Mouse (Mus musculus) hindbrain, embryonic 10.5 days (tissue): ENCODE data around the gene Lat2. TPM values are rescaled to one million over a fixed set of nuclear protein-coding genes. Genes with fewer than 3 reads are reported as not detected.
"Not testable (repeated sequence)": the region's sequence is repeated elsewhere in the genome, so short reads cannot be mapped to it uniquely, and the experiment has no call there.

Experiments used
- DNase-seq: peaks from one replicate; pipeline ENCODE4 v3.0.0-alpha.2; 2017; ENCODE audit warnings: low spot score
- H3K27ac ChIP-seq: fragments of 300-500 bp; sonication (generic); 2 replicates; pipeline ENCODE4 v1.5.1; 2016; ENCODE audit warnings: mild to moderate bottlenecking, moderate library complexity
- H3K27me3 ChIP-seq: fragments of 300-500 bp; sonication (generic); 2 replicates; pipeline ENCODE4 v1.6.1; 2016; ENCODE audit warnings: mild to moderate bottlenecking; ENCODE audit not compliant: poor library complexity, insufficient read depth, severe bottlenecking
- H3K36me3 ChIP-seq: fragments of 300-500 bp; sonication (generic); 2 replicates; pipeline ENCODE4 v1.6.1; 2016; ENCODE audit warnings: mild to moderate bottlenecking, moderate library complexity
- H3K4me1 ChIP-seq: fragments of 300-500 bp; sonication (generic); replicated peaks from 2 replicates; pipeline ENCODE4 v1.6.1; 2016; ENCODE audit warnings: mild to moderate bottlenecking
- H3K4me3 ChIP-seq: fragments of 300-500 bp; sonication (generic); 2 replicates; pipeline ENCODE4 v1.5.1; 2016; ENCODE audit warnings: mild to moderate bottlenecking, moderate library complexity
- H3K9me3 ChIP-seq: fragments of 300-500 bp; sonication (generic); 2 replicates; pipeline ENCODE4 v1.6.1; 2016; ENCODE audit warnings: mild to moderate bottlenecking, moderate library complexity
- WGBS: fragments of 180-500 bp; shearing (Covaris S2); methylation state at CpG from one replicate; pipeline ENCODE4 v1.1.7; 2016; 5-methylcytosine and 5-hydroxymethylcytosine counted together
- polyA plus RNA-seq: library from polyadenylated mRNA; unstranded; fragments of >200 nt; fragmentation: Nextera tagmentation; extraction: Ambion mirVana; gene quantifications from 2 replicates; pipeline ENCODE4 v1.2.1, GENCODE M21; 2016

Gene Lat2
- 4.3 and 4.7 TPM in 2 replicates for polyA plus RNA-seq

DNA sequence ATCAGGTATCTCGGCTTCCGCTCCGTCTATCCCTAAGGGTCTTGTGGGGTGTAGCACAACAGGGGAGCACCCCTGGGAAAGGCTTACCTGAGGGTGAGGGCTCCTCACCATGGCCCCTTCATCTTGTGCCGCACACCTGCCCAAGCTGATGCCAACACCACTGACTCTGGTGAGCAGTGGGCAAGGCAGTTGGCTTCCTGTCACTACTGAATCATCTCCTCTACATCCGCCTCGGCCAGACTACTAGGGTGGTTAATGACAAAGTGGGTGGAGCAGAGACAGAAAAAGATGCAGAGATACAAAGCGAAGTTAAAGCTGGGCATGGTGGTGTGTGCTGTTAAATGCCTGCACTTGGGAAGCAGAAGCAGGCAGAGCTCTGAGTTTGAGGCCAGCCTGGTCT lies at the start of gene Lat2:
Gene Lat2, minus strand, starts transcription at position 224 of the 400 bp plus-strand sequence.
- no peak within 1 kb of the TSS for H3K27ac ChIP-seq
- H3K27me3 ChIP-seq: no peaks in the 10 kb centered on the region

DNA sequence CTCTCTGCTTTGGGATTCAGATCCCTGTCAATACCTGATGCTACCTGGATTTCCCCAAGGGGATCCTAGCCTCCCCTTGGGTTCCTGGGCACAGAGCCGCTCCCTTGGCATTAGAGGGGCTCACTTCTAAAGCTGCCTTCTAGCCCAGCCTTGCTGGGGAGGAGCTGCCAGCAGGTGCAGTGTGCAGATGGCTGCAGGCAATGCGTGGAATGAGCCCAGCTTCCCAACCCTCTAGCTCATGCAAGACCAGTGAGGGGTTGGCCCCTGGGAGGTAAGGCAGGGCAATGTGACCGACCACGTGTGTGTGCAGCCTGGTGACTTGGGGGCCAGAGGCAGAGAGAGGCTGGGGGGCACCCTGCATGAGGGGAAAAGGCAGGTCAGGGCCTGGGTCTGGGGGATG lies 41.9 kb upstream of the Lat2 start:
- H3K27me3 ChIP-seq: no peaks in the 10 kb centered on the region
- peaks cover 12% of the 10 kb centered on the region for H3K4me1 ChIP-seq
- peak overlapping the region; percentile 66 for H3K27ac ChIP-seq
- no peak overlapping the region for H3K4me3 ChIP-seq
- H3K36me3 ChIP-seq: peaks cover 53% of the 10 kb centered on the region
- DNase-seq: no peak
- H3K9me3 ChIP-seq: no peaks in the 10 kb centered on the region
- 75% methylated on average over 4 of the region's 4 CpGs for WGBS

More for the DNA sequence above, at the start of gene Lat2:
- H3K36me3 ChIP-seq: peaks cover 57% of the 10 kb centered on the region
- DNase-seq: no peak
- H3K4me3 ChIP-seq: no peak within 1 kb of the TSS
- H3K4me1 ChIP-seq: peaks cover 12% of the 10 kb centered on the region
- no peaks in the 10 kb centered on the region for H3K9me3 ChIP-seq
- WGBS: 88% methylated on average over 7 of the region's 7 CpGs

DNA sequence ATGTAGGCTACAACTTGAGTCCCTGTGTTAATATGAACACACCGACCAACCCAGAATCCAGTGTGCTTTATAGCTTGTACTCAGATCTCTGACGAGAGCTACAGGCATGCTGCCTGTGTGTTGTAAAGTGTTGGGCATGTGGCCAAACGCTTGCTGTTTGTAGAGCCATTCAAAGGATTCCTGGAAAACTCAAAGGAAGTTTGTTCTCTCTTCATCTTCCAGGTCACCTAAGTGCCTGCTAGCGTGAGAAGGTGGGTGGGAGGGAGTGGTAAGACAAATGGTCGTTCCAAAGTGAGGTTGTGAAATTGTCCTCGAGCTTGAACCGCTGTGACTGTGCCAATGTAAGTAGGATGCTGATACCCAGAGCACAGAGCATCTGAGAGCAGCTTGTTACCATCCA lies 37.2 kb upstream of the Lat2 start:
- H3K27ac ChIP-seq: no peak overlapping the region
- WGBS: 80% methylated on average over 7 of the region's 7 CpGs
- H3K4me3 ChIP-seq: no peak overlapping the region
- H3K27me3 ChIP-seq: no peaks in the 10 kb centered on the region
- H3K4me1 ChIP-seq: peaks cover 10% of the 10 kb centered on the region
- no peak for DNase-seq
- no peaks in the 10 kb centered on the region for H3K9me3 ChIP-seq
- peaks cover 8% of the 10 kb centered on the region for H3K36me3 ChIP-seq

DNA sequence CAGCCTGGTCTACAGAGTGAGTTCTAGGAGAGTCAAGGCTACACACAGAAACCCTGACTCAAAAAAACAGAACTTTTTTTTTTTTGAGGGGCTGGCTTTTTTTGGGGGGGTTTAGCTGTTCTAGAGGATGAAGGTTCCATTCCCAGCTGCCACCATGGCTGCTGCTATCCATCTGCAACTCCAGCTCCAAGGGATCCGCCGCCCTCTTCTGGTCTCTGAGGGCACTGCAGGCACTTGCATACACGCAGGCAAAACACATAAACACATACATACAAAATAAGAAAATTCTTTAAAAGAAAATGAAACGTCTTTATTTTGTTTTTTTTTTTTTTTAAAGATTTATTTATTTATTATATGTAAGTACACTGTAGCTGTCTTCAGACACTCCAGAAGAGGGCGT lies 36.1 kb upstream of the Lat2 start:
- Histone ChIP-seq H3K27me3 (no peaks in the 10 kb centered on the region), H3K4me1 (no peaks in the 10 kb centered on the region), H3K4me3 (no peak overlapping the region), H3K9me3 (no peaks in the 10 kb centered on the region), H3K36me3 (no peaks in the 10 kb centered on the region), H3K27ac (no peak overlapping the region)
- WGBS: 49% methylated on average over 5 of the region's 5 CpGs
- DNase-seq: peak; percentile 40

DNA sequence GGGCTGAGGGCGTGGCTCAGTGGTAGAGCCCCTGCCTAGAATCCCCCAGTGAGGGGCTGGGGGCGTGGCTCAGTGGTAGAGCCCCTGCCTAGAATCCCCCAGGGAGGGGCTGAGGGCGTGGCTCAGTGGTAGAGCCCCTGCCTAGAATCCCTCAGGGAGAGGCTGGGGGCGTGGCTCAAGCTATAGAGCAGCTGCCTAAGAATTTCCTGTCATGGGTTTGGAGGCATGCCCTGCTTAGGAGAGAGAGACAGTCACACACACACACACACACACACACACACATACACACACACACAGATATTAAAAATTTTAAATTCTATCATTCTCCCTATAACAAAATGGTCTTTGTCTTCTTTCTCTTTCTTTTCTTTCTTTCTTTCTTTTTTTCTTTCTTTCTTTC lies 34.2 kb upstream of the Lat2 start:
- DNase-seq, H3K36me3 ChIP-seq, H3K27me3 ChIP-seq, H3K4me3 ChIP-seq, H3K4me1 ChIP-seq, H3K27ac ChIP-seq, H3K9me3 ChIP-seq: not testable (repeated sequence)
- 74% methylated on average over 4 of the region's 4 CpGs for WGBS

DNA sequence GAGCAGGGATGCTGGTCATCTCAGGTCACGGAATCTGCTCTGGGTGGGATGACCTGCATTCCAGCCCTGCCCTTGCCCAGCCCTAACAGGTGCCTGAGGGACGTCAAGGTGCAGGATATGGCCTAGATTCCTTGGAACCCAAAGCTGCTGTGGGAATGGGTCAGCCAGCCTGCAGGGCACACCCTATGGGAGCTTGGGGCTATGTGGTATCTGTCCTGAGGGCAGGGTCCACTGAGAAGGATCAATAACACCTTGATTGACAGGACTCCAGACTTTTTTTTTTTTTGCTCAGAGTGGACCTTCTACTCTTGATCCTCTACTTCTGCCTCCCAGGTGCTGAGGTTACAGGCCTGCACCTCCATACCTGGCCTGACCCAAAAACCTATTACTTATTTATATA lies 32.6 kb upstream of the Lat2 start:
- Histone ChIP-seq H3K27me3 (no peaks in the 10 kb centered on the region), H3K27ac (no peak overlapping the region), H3K9me3 (no peaks in the 10 kb centered on the region), H3K4me3 (no peak overlapping the region), H3K36me3 (no peaks in the 10 kb centered on the region), H3K4me1 (no peaks in the 10 kb centered on the region)
- 72% methylated on average over 2 of the region's 2 CpGs for WGBS
- DNase-seq: no peak

DNA sequence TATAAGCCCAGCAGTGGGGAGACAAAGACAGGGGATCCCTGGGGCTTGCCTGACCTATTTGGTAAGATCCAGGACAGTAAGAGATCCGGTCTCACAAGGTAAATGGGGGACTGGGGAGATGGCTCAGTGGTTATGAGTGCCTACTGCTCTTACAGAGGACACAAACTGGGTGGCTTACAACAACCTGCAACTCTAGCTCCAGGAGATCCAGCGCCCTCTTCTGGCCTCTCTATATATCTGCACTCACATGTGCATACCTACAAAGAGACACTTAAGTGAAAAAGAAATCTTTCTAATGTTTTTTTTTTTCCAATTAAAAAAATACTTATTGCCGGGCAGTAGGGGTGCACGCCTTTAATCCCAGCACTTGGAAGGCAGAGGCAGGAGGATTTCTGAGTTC lies 31.6 kb upstream of the Lat2 start:
- no peaks in the 10 kb centered on the region for H3K9me3 ChIP-seq
- DNase-seq: no peak
- WGBS: 78% methylated on average over 4 of the region's 4 CpGs

DNA sequence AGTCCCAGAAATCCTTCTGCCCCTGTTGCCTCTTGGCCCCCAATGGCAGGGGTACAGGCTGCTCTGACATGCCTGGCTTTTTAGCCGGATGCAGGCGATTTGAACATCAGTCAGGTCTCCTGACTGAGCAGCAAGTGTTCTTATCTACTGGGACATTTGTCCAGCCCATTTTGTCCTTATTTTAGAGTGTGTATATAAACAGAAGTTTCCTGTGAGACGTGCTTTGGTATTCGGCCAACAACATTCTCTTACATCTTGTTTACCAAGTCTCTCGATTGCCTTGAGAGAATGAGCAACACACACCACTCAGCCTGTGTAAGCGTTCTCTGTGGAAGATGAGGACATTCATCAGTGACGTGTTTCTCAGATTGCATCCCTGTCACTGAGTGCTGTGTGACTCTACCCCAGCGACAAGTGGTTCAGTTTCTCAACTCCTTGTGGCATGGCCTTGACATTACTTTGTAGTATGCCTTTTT lies 29.9 kb upstream of the Lat2 start:
- WGBS: 85% methylated on average over 8 of the region's 8 CpGs

More for the DNA sequence above, 31.6 kb upstream of the Lat2 start:
- no peaks in the 10 kb centered on the region for H3K4me1 ChIP-seq
- H3K4me3 ChIP-seq: no peak overlapping the region
- no peaks in the 10 kb centered on the region for H3K27me3 ChIP-seq
- H3K36me3 ChIP-seq: no peaks in the 10 kb centered on the region
- no peak overlapping the region for H3K27ac ChIP-seq

DNA sequence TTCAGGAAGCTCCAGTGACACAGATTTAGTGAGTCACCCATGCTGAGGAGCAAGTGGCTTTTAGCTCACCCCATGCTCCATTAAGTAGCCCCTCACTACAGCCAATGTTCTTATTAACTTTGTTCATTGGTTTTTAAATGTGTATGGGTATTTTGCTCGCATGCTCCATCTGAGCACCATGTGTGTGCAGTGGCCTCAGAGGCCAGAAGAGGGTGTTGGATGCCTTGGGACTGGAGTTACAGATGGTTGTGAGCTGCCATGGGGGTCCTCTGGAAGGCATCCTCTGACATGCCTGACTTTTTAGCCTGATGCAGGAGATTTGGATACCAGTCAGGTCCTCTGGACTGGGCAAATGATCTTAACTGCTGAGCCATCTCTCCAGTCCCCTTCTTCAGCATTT lies 29.3 kb upstream of the Lat2 start:
- H3K4me3 ChIP-seq: no peak overlapping the region
- WGBS: 83% methylated on average over 1 of the region's 1 CpGs
- H3K4me1 ChIP-seq: peaks cover 7% of the 10 kb centered on the region; the same call in 1 of the 2 replicates
- DNase-seq: no peak
- no peak overlapping the region for H3K27ac ChIP-seq
- no peaks in the 10 kb centered on the region for H3K27me3 ChIP-seq
- no peaks in the 10 kb centered on the region for H3K36me3 ChIP-seq
- H3K9me3 ChIP-seq: no peaks in the 10 kb centered on the region

More for the DNA sequence above, 29.9 kb upstream of the Lat2 start:
- Histone ChIP-seq H3K4me3 (no peak overlapping the region), H3K9me3 (no peaks in the 10 kb centered on the region), H3K27ac (no peak overlapping the region), H3K4me1 (peaks cover 4% of the 10 kb centered on the region; the same call in 1 of the 2 replicates), H3K27me3 (no peaks in the 10 kb centered on the region), H3K36me3 (no peaks in the 10 kb centered on the region)
- no peak for DNase-seq

DNA sequence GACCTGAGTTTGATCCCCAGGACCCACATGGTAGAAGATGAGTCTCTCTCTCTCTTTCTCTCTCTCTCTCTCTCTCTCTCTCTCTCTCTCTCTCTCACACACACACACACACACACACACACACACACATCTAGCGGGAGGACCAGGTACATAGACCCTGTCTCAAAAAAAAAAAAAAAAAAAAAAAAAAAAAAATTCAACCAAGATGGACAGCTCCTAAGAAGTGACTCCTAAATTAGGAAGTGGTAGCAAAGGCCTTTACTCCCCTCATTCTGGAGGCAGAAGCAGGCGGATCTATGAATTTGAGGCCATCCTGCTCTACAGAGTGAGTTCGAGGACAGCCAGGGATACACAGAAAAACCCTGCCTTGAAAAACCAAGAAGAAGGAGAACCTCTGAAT lies 25.5 kb upstream of the Lat2 start:
- no peaks in the 10 kb centered on the region for H3K9me3 ChIP-seq
- peaks cover 23% of the 10 kb centered on the region for H3K36me3 ChIP-seq
- no peaks in the 10 kb centered on the region for H3K27me3 ChIP-seq
- H3K4me3 ChIP-seq: no peak overlapping the region
- WGBS: 92% methylated on average over 3 of the region's 3 CpGs
- DNase-seq: no peak
- H3K4me1 ChIP-seq: peaks cover 18% of the 10 kb centered on the region
- no peak overlapping the region for H3K27ac ChIP-seq

DNA sequence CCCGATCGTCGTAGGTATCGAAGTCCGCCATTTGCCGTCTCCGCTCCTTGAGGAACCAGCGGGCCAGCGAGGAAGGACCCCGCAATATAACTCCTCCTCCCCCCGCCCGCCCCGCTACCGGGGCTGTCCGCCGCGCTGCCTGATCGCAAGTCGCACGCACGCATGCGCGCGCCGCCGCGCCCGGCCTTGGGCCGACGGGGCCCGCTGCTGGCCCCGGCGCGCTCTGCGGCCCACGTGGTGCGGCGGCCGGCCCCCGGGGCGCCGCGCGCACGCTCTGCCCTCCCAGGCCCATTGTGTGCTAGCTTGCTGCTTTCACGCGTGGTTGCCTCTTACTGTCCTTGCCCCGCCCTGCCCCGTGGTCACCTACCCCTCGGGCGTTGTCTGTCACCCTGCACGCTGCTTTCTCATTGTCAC lies 24.5 kb upstream of the Lat2 start, which contains the start of gene Eif4h:
Gene Eif4h, minus strand, starts transcription at position 222 of the 414 bp plus-strand sequence.
- under 1% methylated on average over 52 of the region's 52 CpGs for WGBS
- DNase-seq: peak; percentile 96
- H3K36me3 ChIP-seq: peaks cover 34% of the 10 kb centered on the region

DNA sequence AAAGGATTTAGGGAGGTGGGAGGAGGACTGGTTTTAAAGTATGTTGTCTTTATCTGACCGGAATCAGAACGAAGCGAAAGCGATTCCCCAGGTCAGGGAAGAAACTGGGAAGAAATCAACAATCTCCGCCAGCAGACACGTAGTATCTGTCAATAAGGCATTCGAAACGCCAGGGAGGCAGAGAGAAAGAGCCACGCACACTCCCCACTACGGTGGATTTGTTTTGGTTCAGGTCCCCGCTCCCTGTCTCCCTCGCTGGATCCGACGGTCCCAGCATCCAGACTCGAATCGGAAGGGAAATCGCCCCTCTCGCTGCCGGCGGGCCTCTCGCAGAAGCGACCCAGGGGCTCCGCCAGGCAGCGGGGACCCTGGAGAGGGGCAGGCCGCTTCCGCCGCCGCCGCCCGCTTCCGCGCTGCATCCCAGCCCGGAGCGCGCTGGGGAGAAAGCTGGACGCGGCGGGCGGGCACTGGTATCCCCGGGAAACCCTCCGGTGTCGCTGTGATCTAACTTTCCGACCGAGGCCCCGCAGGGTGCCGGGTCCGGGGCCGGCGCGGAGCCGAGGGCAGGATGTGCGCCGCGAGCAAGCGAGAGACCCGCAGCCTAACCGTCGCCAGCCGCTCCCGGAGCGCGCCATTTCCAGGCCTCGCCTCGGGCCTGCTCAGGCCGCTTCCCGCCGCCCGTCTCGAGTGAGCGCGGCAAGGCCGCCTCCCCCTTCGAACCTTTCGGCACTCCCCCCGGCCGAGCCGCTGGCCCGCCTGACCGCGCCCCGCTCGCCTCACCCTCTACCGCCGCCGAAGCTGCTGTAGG lies 23.8 kb upstream of the Lat2 start:
- WGBS: under 1% methylated on average over 85 of the region's 85 CpGs
- Histone ChIP-seq H3K27ac (peak overlapping the region; percentile 98), H3K4me1 (peaks cover 18% of the 10 kb centered on the region), H3K27me3 (no peaks in the 10 kb centered on the region), H3K9me3 (no peaks in the 10 kb centered on the region), H3K4me3 (peak overlapping the region; percentile 85), H3K36me3 (peaks cover 40% of the 10 kb centered on the region)
- no peak for DNase-seq

More for the DNA sequence above, 24.5 kb upstream of the Lat2 start, which contains the start of gene Eif4h:
- Histone ChIP-seq H3K27ac (peak within 1 kb of the TSS; percentile 98), H3K4me1 (peaks cover 18% of the 10 kb centered on the region), H3K27me3 (no peaks in the 10 kb centered on the region), H3K4me3 (peak within 1 kb of the TSS; percentile 85), H3K9me3 (no peaks in the 10 kb centered on the region)

DNA sequence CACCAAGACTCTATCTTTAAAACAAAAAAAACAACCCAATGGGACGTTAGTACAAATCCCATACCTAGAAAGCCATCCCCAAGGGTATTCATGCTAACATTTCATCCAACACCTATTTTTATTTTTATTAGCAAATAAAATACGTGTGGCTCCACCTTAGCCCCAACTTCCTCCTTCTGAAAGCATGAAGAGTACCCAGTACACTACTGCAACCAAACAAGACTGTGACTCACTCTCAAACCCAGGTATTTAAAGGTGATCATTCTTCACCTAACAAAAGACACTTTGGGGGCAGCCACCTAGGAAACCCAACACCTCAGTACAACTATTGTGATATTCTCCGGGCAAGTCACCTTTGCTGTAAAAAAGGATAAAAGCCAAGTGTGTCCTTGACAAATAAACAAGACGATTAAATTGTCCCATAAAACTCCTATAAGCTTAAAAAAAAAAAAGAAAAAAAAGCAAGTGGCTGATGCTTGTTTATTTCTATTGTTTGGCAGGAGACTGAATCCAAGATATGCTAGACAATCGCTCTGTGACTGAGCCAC lies 23.1 kb upstream of the Lat2 start:
- peaks cover 18% of the 10 kb centered on the region for H3K4me1 ChIP-seq
- peak overlapping the region; percentile 85 for H3K4me3 ChIP-seq
- WGBS: 41% methylated on average over 5 of the region's 5 CpGs
- H3K27me3 ChIP-seq: no peaks in the 10 kb centered on the region
- no peak for DNase-seq
- peak overlapping the region; percentile 98 for H3K27ac ChIP-seq
- no peaks in the 10 kb centered on the region for H3K9me3 ChIP-seq
- H3K36me3 ChIP-seq: peaks cover 48% of the 10 kb centered on the region
